Mouse (Mus musculus) cortical plate, adult 2 months (tissue): ENCODE data around the gene Cttnbp2.
"Not testable (repeated sequence)": the region's sequence is repeated elsewhere in the genome, so short reads cannot be mapped to it uniquely, and the experiment has no call there.

ENCODE experiments used
- CTCF ChIP-seq: fragments of 200-500 bp; IDR thresholded peaks from 2 replicates; pipeline ENCODE4 v1.5.1; 2011; ENCODE audit warnings: mild to moderate bottlenecking, control low read depth, low read length; ENCODE audit not compliant: insufficient read depth; ENCODE audit errors: extremely low read depth
- POLR2A ChIP-seq: fragments of 200-500 bp; IDR thresholded peaks from 2 replicates; pipeline ENCODE4 v1.6.1; 2011; ENCODE audit warnings: mild to moderate bottlenecking, low read length, control low read depth; ENCODE audit not compliant: insufficient read depth; ENCODE audit errors: extremely low read depth

- TF ChIP-seq POLR2A, CTCF: not testable (repeated sequence)
Observed at GRCm38 (mm10) chr6:18377755-18378154, 136.9 kb downstream of the Cttnbp2 start.
